Mouse (Mus musculus): Measurements from ENCODE around the gene Grin1. TPM values are rescaled to one million over a fixed set of nuclear protein-coding genes. Genes with fewer than 3 reads are reported as not detected.

Grin1 gene
- total RNA-seq, 2 experiments from 2014 or later, result 0.08 TPM; not detected in 1

GRCm38 (mm10) chr2:25318119-25318966 is 644 bp downstream of the Grin1 start:
- no peak for DNase-seq

GRCm38 (mm10) chr2:25311491-25311891 is 7.5 kb downstream of the Grin1 start:
- DNase-seq, result no peak

GRCm38 (mm10) chr2:25310969-25311368 is 8.0 kb downstream of the Grin1 start:
- no peak for DNase-seq

- no peak for DNase-seq
Measured at GRCm38 (mm10) chr2:25310180-25310579, 8.8 kb downstream of the Grin1 start.

GRCm38 (mm10) chr2:25305587-25306359 is 13.2 kb downstream of the Grin1 start:
- no peak for DNase-seq

GRCm38 (mm10) chr2:25304657-25305541 is 14.1 kb downstream of the Grin1 start:
- DNase-seq, result no peak

- DNase-seq, result no peak
Measured at GRCm38 (mm10) chr2:25303931-25304656, 14.9 kb downstream of the Grin1 start.

GRCm38 (mm10) chr2:25303452-25303851 is 15.5 kb downstream of the Grin1 start:
- no peak for DNase-seq

- no peak for DNase-seq
Measured at GRCm38 (mm10) chr2:25298046-25298445, 20.9 kb downstream of the Grin1 start.

- DNase-seq, result no peak
Measured at GRCm38 (mm10) chr2:25297093-25297492, 21.9 kb downstream of the Grin1 start.

GRCm38 (mm10) chr2:25293706-25294105 is 25.3 kb downstream of the Grin1 start:
- no peak for DNase-seq

GRCm38 (mm10) chr2:25292856-25293255 is 26.1 kb downstream of the Grin1 start:
- DNase-seq, result peak; percentile 41

- peak; percentile 35 for DNase-seq
Measured at GRCm38 (mm10) chr2:25292054-25292544, 26.9 kb downstream of the Grin1 start.

GRCm38 (mm10) chr2:25291184-25292053 is 27.6 kb downstream of the Grin1 start:
- DNase-seq, result no peak

- no peak for DNase-seq
Measured at GRCm38 (mm10) chr2:25290816-25291130, 28.2 kb downstream of the Grin1 start.

GRCm38 (mm10) chr2:25290101-25290815 is 28.7 kb downstream of the Grin1 start:
- no peak for DNase-seq

- DNase-seq, result no peak
Measured at GRCm38 (mm10) chr2:25289651-25290050, 29.3 kb downstream of the Grin1 start, which contains the start of gene Lrrc26. Gene Lrrc26, plus strand, starts transcription at chr2:25289915.

- no peak for DNase-seq
Measured at GRCm38 (mm10) chr2:25288734-25289345, 30.1 kb downstream of the Grin1 start.
